Mouse (Mus musculus) left cerebral cortex, postnatal 10 days (tissue): ENCODE measurements around the gene Trarg1. TPM values are rescaled to one million over a fixed set of nuclear protein-coding genes. Genes with fewer than 3 reads are reported as not detected.

ENCODE experiments used
- DNase-seq, 2 experiments: peaks; one replicate each; pipeline ENCODE4 v3.0.0; 2021 to 2022; ENCODE audit warnings: low spot score in 2 of 2, mixed read lengths in 1 of 2; ENCODE audit errors: extremely low spot score in 1 of 2
- intact Hi-C: fragments of 180-260 bp; cut with DNase I; formaldehyde crosslinking; loops from one replicate; pipeline ENCODE4 v1.15.1; 2025
- total RNA-seq, 2 experiments: library from RNA; stranded (reverse); gene quantifications; 2 replicates each; pipeline ENCODE4 v1.2.3; 2021

The Trarg1 gene
- total RNA-seq, 2 experiments from 2014 or later: 0.91 to 1.0 TPM

DNA sequence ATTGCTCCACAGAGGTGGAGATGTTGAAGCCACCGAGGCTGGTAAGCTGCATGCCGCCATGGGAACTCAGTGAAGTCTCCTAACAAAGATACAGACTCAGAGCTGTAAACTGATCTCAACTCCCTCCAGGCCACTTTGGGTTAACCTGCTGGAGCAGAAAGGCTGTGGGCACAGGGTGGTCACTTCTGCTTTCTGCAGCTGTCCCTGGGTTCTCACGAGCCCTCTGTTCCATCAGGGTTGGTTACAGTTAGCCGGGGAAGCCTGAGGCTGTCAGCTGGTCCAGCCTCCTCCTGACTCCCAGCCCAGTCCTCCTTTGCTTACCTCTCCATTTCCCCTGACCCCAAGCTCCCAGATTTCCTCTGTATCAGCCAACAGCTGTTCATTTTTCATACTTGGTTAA is 11.8 kb upstream of the Trarg1 start:
- intact Hi-C loops: no loop called here

DNA sequence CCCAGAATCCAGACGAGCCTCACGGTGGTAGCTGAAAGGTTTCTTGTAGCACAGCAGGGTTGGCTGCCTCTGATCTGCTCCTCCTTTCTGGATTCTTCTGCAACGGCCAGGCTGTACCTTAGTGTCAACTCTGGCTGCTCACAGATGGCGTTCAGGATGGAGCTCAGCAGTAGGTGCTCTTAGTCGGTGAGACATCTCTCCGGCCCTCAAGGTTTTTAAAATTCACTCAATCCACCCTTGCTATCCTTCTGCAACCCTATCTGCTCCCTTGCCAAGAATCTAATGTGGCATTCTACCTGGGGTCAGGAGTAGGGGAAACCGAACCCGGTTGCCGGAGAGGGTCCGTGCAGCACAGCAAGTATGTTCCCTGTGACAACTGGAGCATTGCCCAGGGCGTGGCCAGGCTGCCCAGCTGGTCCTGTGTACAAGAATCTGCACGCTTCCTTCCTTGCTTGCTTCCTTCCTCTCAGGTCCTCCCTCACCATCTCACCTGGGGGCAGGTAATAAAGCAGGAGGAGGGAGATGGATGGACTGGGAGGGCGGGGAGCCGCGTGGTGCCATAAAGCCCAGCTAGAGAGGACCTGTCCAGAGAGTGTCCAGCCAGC is 7.6 kb upstream of the Trarg1 start, which contains the start of gene Bhlha9:
TSS of gene Bhlha9 (plus strand) at position 600 of the 605 bp plus-strand sequence.
- intact Hi-C loops: no loop called here

More for the DNA sequence above, 11.8 kb upstream of the Trarg1 start:
- DNase-seq: no peak

DNA sequence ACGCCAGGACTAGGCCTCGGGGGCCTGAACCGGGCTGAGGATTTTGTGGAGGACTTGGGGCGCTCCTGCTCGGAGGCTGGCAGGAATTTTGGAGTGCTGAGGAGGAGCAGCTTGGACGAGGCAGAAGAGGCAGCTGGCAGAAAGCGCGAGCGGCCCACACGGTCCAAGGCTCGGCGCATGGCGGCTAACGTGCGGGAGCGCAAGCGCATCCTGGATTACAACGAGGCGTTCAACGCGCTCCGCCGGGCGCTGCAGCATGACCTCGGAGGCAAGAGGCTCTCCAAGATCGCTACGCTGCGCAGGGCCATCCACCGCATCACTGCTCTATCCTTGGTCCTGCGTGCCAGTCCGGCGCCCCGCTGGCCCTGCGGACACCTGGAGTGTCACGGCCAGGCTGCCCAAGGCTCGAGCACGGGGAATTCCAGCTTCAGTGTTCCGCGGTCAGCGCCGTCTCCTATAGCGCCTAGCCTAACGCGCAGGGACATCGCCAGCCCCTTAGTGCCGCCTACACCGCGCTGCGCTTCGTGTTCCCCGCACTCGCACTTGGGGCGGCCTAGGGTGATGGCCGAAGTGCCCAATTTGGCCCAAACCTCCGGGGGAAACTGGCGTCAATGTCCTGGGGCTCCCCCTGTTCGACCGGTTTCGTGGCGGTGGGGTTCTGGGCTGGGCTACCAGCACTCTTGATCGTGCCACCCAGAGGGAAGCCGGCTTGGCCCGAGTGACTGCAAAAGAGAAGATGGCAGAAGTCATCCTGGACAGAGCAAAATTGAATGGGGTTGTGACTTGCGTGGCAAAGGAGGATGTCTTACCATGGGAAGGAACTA is 6.8 kb upstream of the Trarg1 start:
- intact Hi-C loops: no loop called here

More for the DNA sequence above, 7.6 kb upstream of the Trarg1 start, which contains the start of gene Bhlha9:
- DNase-seq: peak in 1 of 2 experiments; percentile 51

DNA sequence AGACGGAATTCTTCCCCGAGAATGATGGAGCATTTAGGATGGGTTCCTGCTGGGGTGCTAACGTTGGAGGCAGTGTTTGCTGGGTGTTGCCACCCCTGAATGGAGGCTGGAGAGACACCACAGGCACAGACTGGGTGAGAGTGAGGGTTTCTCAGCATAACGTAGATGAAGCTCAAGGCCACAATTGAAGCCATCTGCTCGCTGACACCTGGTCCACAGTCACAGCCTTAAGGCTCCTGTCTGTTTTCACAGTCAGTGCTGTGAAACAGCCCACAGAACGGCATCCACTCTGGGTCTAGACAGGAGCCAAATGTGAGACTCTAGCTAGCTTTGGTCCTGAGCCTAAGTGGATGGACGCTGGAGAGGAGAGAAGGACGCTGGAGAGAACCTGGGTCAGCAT is 5.4 kb upstream of the Trarg1 start:
- no peak for DNase-seq
- intact Hi-C loops: no loop called here

More for the DNA sequence above, 6.8 kb upstream of the Trarg1 start:
- DNase-seq: peak in 1 of 2 experiments; percentile 66

DNA sequence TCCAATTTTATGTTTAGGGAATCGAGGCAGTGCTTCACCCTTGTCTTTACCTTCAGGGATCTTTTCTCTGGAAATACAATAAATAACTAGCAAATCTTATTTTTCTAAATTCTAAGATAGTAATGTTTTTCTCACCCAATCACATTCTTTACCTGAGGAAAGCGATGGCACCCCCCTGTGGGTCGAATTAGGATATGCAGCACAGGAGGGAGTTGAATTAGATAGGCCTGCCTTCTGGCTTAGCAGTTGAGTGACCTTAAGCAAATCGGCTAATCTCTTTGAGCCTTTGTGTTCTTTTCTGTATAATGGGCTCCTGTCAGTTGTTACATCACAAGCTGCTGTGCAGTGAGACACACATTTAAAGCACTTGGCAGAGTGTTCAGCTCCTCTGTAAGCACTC is 4.9 kb upstream of the Trarg1 start:
- intact Hi-C loops: loop anchor here (5.0 kb wide), 2 partner anchors 68 to 88 kb away; partner anchors contain the start of gene Gosr1
- DNase-seq: no peak

DNA sequence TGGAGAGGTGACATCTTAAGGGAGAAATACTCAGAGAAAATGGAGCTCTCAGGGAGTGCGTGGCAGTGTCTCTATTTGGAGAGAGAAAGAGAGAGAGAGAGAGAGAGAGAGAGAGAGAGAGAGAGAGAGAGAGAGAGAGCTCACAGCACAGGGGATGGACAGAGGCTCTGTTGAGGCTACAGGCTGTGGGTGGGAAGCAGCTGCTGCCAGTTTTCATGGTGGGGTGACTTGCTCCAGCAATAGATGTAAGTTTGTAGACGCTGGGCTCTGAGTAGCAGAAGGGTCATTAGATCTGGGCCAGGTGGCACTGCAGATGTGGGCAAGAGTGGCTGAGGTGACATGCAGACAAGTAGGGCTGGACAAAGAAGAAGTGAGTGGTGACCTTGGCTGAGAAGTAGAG is 6.0 kb downstream of the Trarg1 start:
- intact Hi-C loops: no loop called here
- no peak for DNase-seq

DNA sequence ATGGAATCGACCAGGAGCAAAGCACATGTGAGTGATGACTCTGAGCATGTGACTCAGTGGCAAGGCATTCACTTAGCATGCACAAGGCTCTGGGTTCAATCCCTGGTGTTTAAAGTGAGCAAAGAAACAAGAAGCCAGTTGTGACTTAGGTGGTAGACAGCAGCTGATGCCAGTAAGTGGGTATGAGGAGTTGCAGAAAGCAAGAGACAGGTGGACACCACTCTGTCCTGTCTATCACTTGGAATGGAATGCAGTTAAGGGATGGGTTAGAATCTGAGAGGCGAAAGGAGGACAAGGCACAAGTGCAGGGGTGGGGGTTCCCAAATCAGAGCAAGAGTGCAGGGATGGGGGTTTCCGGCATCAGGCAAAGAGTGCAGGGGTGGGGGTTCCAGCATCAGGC is 12.5 kb downstream of the Trarg1 start:
- intact Hi-C loops: no loop called here
- no peak for DNase-seq

DNA sequence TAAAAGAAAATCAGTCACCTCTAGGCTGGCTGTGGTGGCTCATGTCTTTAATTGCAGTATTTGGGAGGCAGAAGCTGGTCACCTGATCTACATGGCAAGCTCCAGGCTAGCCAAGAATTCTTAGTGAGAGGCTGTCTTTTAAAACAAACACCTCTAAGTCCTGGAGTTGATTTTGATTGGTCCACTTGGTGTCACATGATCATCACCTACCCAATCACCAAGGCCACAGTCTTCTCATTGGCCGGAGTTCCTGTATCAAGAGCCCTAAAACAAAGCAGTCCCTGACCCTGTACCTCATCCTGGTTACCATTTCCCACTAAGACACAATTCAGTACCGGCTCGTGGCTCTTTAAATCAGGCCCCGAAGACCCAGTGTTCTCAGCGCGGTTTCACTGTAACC is 16.2 kb downstream of the Trarg1 start:
- intact Hi-C loops: no loop called here
- DNase-seq: no peak

DNA sequence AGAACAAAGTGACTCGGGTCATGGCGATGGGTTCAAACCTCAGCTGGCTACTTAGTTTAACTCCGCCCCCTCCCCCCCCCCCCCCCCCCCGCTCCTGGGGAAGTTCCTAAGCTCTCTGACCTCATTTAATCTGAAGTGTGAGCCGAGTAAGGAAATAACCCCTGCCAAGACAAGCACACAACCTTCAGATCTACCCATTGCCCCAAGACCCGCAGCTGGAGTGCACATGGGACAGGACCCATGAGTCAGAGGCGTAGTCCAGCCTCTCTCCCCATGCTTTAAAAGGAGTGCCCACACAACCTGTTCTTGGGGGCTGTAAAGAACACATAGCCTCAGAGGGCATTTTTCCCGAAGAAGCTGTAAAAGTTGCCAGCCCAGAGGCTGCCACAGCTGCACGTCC is 20.0 kb downstream of the Trarg1 start:
- intact Hi-C loops: no loop called here
- no peak for DNase-seq

DNA sequence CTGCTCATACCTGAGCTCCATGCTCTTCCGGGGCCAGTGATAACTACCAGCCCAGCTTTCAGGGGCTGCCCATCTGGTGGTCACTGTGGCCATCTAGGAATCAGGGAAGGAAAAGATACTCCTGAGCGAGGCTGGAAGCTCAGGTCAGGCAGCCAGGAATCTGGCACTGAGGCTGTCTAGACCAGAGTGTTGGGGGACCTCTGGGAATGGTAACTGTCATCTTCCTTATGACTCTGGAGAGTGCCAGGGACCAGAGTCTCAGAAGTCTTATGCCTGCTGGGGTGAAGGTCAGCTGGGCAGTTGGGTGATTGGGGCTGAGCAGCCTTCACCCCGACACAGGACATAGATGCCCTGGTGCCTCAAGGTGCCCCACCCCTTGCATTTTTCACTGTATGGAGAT is 28.0 kb downstream of the Trarg1 start:
- intact Hi-C loops: no loop called here
- no peak for DNase-seq

DNA sequence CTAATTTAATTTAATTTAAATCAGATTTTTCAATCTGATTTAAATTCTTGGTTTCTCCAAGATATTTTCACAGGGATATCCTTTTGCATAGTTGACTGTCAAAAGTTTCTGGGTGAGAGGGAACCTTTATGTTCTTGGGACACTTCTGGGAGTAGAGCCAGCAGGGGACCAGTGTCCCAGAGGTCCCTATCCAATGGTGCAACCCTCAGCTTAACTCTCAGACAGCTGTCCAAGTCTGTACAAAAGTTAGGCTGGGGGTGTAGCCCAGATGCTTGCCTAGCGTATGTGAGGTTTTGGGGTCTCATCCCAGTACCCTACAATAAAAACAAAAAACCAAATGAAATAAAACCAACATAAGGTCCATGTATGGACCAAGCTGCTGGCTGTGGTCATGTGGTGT is 28.5 kb downstream of the Trarg1 start:
- intact Hi-C loops: no loop called here
- DNase-seq: no peak

DNA sequence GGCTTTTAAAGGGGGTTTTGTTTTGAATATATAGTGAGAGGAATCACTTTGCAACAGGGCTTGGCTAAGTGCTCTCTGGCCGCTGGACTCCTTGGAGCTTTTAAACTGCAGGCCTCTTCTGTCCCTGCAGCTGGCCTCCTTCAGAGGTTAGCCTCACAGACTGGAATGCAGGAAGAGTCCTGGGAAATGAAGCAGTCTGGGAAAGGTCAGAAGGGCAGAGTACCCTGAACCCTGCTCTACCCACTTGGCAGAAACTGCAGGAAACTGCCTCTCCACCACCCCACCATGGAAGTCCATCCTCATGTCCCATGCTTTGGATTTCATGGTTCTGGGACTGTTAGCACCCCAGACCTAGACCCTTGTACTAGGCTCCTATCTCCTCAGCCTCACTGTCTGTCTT is 29.3 kb downstream of the Trarg1 start:
- no peak for DNase-seq
- intact Hi-C loops: no loop called here

DNA sequence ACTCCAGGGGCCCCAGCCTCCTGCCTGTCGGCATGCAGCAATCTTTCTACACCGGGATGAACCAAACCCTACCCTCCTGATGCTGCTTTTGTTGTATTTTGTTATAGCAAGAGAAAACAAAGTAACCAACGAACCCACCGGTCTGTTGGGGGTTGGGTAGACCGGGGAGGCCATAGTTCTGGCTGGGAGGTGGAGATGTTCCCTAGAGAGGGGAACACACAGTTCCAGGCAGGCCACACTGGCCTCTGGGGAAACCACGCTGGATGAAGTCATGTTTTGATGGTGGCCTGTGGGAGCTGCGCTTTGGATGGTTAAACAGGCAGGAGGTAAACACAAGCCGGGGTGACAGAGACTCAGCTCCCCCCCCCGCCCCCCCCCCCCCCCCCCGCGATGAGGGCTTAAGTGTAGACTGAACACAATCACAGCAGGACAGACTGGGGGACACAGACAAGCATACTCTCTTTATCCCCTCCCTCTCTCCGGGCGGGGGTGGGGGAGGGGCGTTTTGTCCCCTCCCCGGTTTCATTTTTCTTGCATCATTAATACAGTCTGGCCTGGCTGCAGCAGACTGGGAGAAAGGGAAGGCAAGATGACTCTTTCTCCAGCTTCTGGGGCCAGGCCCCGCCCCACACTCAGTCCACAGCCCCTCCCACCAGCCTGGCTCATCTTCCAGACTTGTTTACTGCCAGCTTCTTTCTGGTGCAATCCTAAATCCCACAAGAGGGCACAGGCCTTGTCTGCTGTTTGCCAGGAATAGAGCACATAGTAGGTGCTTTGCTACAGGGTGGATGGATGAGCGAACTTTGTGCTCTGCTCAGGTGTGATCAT is 30.2 kb downstream of the Trarg1 start:
- intact Hi-C loops: no loop called here
- DNase-seq: no peak

DNA sequence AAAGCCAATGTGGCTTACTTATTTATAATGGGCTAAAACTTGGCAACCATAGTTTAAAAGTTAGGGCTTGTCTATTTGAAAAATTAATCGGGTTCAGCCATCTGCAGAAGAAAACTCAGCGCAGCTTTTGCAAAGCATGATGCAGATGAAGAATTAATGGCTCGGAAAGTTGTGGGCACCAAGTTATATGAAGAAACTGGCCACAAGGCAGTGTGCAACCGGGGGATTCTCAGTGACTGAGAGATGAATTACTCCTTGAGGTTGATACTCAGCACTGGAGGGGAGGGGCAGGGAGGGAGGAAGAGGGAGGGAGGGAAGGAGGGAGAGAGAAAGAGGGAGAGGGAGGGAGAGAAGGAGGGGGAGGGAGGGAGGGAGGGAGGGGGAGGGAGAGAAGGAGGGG is 37.4 kb downstream of the Trarg1 start:
- intact Hi-C loops: no loop called here
- DNase-seq: no peak

DNA sequence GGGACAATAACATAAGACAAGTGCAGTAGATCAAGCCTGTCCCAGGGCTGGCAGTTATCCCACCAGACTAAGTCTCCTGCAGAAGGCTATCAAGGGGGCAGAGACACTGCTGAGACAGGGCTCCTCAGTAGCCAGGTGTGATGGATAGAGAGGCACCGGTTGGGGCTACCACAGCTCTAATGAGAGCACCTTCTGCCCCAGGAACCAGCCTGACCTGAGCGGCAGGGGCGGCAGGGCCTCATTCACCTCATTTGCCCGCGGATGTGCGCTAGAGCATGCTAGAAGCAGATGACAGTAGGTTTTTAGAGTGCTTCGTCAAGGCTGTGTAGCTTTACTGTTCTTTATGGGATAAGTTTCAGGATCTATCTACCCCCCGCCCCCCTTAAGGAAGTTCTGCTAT is 44.3 kb downstream of the Trarg1 start:
- DNase-seq: no peak
- intact Hi-C loops: no loop called here

DNA sequence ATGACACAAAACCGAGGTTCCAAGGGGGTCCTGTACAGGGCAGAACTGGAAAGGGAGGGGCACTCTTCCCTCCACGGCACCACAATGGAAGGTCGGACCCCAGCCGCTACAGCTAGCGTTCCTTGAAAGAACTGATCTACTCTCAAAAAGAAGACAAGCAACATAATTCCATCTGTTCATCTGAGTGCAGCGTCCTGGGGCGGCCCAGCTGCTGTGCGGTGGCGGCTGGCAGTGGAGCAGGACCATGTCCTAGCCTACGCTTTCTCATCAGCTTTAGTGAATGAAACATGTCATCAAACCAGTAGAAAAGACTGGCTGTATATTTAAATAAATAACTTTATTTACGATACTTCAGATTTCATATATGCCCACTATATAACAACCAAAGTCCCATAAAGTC is 48.5 kb downstream of the Trarg1 start:
- no peak for DNase-seq
- intact Hi-C loops: no loop called here

DNA sequence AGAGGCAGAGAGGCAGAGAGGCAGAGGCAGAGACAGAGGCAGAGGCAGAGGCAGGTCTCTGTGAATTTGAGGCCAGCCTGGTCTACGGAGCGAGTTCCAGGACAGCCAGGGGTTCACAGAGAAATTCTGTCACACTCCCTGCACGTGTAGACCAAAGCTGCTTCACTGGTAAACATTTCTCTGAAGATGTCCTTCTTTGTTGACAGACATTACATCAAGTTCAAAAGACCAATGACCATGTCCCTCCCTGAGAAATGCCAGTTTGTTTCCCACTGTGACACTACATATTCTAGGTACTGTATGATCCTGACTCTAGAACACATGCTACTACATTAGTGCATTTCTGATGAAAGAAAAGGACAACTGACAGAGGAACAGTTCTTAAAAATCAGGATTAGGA is 51.0 kb downstream of the Trarg1 start:
- no peak for DNase-seq
- intact Hi-C loops: no loop called here

DNA sequence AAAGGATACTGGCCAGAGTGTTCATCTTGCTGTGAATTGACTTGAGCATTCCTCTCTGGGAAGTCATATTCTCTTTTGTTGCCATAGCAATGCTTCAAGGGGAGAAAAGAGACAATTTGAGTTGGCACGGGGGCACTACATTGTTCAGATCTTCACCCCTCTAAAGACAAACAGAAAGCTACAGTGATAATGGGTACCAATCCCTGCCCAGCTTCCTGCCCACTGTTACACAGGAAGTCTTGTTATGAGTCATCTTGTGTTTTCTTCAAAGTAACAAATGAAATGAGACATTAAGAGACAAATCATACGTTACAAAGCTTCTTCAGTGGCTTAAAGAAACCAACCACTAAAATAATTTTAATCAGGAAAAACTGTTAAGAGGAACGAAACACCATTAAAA is 55.0 kb downstream of the Trarg1 start:
- intact Hi-C loops: no loop called here

DNA sequence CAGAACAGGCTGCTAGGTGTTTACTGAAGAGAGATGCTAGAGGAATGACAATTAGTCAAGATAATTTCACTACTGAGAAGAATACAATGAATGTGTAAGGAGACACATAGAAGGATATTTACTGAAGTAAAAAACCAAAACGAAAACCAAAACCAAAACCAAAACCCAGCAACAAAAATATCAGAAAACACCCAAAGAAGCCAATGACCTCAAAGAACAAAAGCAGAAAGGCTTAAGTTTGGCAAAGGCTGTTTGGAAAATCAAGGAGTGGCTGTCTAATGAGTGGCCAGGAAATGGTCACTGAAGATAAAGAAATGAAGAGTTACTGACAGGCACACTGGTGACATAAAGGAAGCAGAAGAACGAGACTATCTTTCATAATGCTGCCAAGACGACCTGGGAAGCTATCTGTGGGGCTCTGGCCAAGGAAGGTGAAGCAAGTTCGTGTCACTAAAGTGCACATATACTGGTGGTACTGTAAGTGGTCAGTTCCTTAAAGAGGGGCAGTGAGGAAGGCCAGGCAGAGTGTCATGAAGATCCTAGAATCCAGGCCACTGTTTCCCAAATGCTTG is 56.2 kb downstream of the Trarg1 start:
- intact Hi-C loops: no loop called here

More for the DNA sequence above, 55.0 kb downstream of the Trarg1 start:
- DNase-seq: no peak

More for the DNA sequence above, 56.2 kb downstream of the Trarg1 start:
- DNase-seq: no peak
